Mouse (Mus musculus) erythroblast, embryonic 14.5 days (primary cell): ENCODE data around the gene Cphx3. TPM values are rescaled to one million over a fixed set of nuclear protein-coding genes. Genes with fewer than 3 reads are reported as not detected.
"Not testable (repeated sequence)": the region's sequence is repeated elsewhere in the genome, so short reads cannot be mapped to it uniquely, and the experiment has no call there.

Source experiments
- H3K27me3 ChIP-seq: 2 replicates; pipeline ENCODE4 v1.6.1; 2012; ENCODE audit warnings: inconsistent platforms; ENCODE audit not compliant: control insufficient read depth
- H3K36me3 ChIP-seq: 2 replicates; pipeline ENCODE4 v1.6.1; 2012; ENCODE audit warnings: mild to moderate bottlenecking, inconsistent platforms; ENCODE audit not compliant: control insufficient read depth
- H3K4me1 ChIP-seq: 2 replicates; pipeline ENCODE4 v1.6.1; 2012; ENCODE audit warnings: inconsistent platforms; ENCODE audit not compliant: control insufficient read depth
- H3K4me3 ChIP-seq: replicated peaks from 2 replicates; pipeline ENCODE3; 2012; ENCODE audit warnings: moderate library complexity, mild to moderate bottlenecking, inconsistent platforms
- H3K9me3 ChIP-seq: 2 replicates; pipeline ENCODE4 v1.6.1; 2012; ENCODE audit warnings: low read length, inconsistent platforms, mixed read lengths; ENCODE audit not compliant: control insufficient read depth
- polyA plus RNA-seq: library from polyadenylated mRNA; stranded (reverse); fragments of >175 nt; gene quantifications from 2 replicates; pipeline ENCODE4 v1.2.3, GENCODE M21; 2012

Gene Cphx3
- polyA plus RNA-seq: not detected in 2 replicates

DNA sequence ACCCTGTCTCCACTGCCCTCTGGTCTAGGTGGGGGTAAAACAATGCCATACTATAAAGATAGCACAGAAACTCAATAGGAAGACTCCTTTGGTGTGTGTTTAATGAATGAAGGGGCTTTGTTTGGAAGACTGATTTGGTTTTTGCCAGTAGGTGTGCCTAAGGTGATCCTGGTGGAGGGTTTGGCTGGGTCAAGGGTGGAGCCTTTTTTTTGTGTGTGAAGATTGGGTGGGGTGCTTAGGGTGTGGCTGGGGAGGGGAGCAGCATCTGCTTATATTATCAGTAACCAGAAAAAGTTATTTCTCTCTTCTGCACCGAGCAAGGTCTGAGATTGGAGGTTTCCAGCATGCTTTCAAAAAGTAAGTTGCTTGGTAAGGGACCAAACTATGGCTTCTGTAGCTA, at the start of gene Cphx3:
TSS of gene Cphx3 (plus strand) at position 301 of the 400 bp plus-strand sequence.
- H3K4me3 ChIP-seq, H3K27me3 ChIP-seq, H3K9me3 ChIP-seq, H3K36me3 ChIP-seq, H3K4me1 ChIP-seq: not testable (repeated sequence)

GRCm38 (mm10) chr14:26034364-26034763, 47.7 kb upstream of the Cphx3 start:
- H3K36me3 ChIP-seq, H3K4me1 ChIP-seq, H3K27me3 ChIP-seq, H3K9me3 ChIP-seq, H3K4me3 ChIP-seq: not testable (repeated sequence)

DNA sequence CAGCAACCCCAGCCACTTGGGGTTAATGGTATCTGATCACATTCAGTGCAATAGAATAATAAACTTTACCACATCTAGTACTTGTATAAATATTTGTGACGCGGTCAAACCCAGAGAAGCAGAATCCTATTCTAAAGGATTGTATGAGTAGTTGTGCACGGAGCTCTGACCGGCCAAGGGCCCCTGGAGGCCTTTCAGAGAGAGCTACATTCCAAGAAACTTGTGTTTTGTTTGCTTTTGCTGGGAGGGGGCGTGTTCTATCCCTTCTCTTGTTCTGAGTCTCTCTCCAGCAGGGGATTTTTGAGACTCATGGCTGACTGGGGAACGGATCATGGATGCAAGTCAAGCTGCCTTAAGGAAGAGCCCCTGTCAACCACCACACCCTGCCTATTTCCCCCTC, 46.7 kb upstream of the Cphx3 start:
- not testable (repeated sequence) for H3K4me1 ChIP-seq, H3K9me3 ChIP-seq, H3K27me3 ChIP-seq, H3K36me3 ChIP-seq, H3K4me3 ChIP-seq

DNA sequence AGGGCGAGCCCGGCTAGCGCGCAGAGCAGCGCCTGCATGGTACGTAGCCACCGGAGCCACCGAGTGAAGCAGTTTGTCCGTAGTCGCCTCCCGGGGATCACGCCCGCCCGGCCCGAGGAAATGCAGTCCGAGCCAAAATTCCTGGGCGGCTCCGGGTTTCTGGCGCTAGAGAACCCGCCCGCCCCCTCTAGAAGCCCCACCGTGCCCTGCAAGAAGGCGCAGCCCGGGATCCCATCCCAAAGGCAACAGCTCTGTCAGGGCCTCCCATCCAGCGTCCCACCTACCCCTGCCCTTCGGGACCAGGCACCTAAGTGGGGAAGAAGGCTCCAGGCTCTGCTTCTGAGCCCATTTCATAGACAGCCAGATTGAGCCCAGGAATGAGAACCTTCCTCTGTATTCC, 39.5 kb upstream of the Cphx3 start, which contains the start of gene Gm9780:
TSS of gene Gm9780 (minus strand) at position 101 of the 400 bp plus-strand sequence.
- H3K36me3 ChIP-seq, H3K4me3 ChIP-seq, H3K27me3 ChIP-seq, H3K4me1 ChIP-seq, H3K9me3 ChIP-seq: not testable (repeated sequence)

- H3K4me3 ChIP-seq, H3K4me1 ChIP-seq, H3K27me3 ChIP-seq, H3K36me3 ChIP-seq, H3K9me3 ChIP-seq: not testable (repeated sequence)
Observed at GRCm38 (mm10) chr14:26045007-26045406, 37.1 kb upstream of the Cphx3 start.

- H3K27me3 ChIP-seq, H3K9me3 ChIP-seq, H3K4me3 ChIP-seq, H3K4me1 ChIP-seq, H3K36me3 ChIP-seq: not testable (repeated sequence)
Observed at GRCm38 (mm10) chr14:26047026-26047425, 35.1 kb upstream of the Cphx3 start.

DNA sequence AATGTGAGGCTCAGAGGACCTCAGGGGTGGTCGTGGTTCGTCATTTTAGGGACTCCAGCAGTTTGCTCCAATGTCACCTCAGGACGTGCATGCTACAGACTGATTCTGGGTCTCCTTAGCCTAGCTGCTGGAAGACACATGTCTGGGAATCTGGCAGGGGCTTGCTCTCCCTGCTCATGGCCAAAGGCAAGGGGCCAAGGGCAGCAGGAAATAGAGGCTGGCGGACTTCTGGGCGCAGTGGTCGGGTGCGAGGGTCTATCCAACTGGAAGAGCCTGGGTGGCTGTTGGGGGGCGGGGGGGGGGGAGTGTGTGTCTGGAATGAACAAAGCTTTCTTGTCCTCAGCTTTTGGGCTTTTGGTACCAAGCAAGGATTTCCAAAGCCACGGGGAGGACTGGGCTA, 33.3 kb upstream of the Cphx3 start:
- H3K4me3 ChIP-seq, H3K36me3 ChIP-seq, H3K27me3 ChIP-seq, H3K4me1 ChIP-seq, H3K9me3 ChIP-seq: not testable (repeated sequence)

DNA sequence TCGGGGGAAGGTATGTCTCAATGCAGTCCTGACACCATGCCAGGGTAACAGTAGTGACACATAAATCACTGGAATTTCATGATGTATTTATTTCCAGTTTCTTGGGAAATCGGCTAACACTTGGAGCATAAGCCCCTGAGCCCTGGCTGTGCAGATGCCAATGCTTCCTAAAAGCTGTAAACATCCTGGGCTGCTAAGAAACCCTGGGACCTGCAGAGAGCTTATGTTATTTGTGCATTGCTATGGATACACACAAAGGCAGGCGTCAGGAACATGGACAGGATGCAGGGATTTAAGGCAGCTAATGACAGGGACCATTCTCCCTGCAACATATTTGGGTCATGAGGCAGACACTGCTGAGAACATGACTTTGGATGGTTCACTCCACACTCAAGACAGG, 23.9 kb upstream of the Cphx3 start:
- not testable (repeated sequence) for H3K9me3 ChIP-seq, H3K27me3 ChIP-seq, H3K4me1 ChIP-seq, H3K4me3 ChIP-seq, H3K36me3 ChIP-seq

GRCm38 (mm10) chr14:26059362-26059761, 22.7 kb upstream of the Cphx3 start:
- not testable (repeated sequence) for H3K27me3 ChIP-seq, H3K4me3 ChIP-seq, H3K4me1 ChIP-seq, H3K36me3 ChIP-seq, H3K9me3 ChIP-seq

- not testable (repeated sequence) for H3K27me3 ChIP-seq, H3K9me3 ChIP-seq, H3K4me3 ChIP-seq, H3K36me3 ChIP-seq, H3K4me1 ChIP-seq
Observed at GRCm38 (mm10) chr14:26066574-26067324, 15.3 kb upstream of the Cphx3 start.

- not testable (repeated sequence) for H3K9me3 ChIP-seq, H3K4me1 ChIP-seq, H3K36me3 ChIP-seq, H3K4me3 ChIP-seq, H3K27me3 ChIP-seq
Observed at GRCm38 (mm10) chr14:26067325-26067633, 14.8 kb upstream of the Cphx3 start, which contains the start of gene Tmem254c. Tmem254c (minus strand) TSS chr14:26067355.

- H3K36me3 ChIP-seq, H3K27me3 ChIP-seq, H3K9me3 ChIP-seq, H3K4me1 ChIP-seq, H3K4me3 ChIP-seq: not testable (repeated sequence)
Observed at GRCm38 (mm10) chr14:26076620-26077390, 5.3 kb upstream of the Cphx3 start.

DNA sequence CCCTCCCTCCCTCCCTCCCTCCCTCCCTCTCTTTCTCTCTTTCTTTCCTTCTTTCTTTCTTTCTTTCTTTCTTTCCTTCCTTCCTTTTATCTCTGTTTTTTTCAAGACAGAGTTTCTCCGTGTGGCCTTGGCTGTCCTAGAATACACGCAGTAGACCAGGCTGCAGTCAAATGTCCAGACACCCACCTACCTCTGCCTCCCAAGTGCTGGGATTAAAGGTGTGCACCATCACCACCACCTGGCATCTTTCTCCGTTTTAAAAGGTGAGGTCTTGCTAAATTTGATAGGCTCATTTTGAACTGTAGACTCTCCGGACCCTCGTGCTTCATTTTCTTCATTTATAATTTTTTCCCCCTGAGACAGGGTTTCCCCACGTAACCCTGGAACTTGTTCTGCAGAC, 881 bp upstream of the Cphx3 start, which contains the start of gene Cphx2:
TSS of gene Cphx2 (plus strand) at position 301 of the 400 bp plus-strand sequence.
- H3K27me3 ChIP-seq, H3K4me3 ChIP-seq, H3K36me3 ChIP-seq, H3K9me3 ChIP-seq, H3K4me1 ChIP-seq: not testable (repeated sequence)

GRCm38 (mm10) chr14:26097622-26098021, 15.5 kb downstream of the Cphx3 start:
- not testable (repeated sequence) for H3K4me1 ChIP-seq, H3K27me3 ChIP-seq, H3K9me3 ChIP-seq, H3K4me3 ChIP-seq, H3K36me3 ChIP-seq

DNA sequence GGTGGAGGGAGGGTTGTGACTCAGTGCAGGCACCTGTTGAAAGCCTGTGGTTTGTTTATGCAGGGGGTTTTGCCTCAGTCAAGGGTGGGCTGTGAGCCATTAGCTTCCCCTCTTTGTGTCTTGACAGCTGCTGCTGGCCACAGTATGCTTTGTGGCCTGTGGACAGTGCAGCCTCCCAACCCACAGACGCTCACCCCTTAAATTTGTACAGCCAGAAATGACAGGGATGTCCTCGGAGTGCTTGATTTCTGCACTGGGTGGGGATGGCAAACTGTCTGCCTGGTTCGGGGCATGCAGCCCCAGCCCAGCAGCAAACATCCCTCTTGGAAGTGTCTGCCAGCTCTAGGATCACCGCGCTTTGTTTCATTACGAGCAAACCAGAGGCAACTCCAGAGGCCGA, 36.1 kb downstream of the Cphx3 start, which contains the start of gene Duxbl2:
TSS of gene Duxbl2 (plus strand) at position 200 of the 400 bp plus-strand sequence.
- H3K9me3 ChIP-seq, H3K4me3 ChIP-seq, H3K36me3 ChIP-seq, H3K4me1 ChIP-seq, H3K27me3 ChIP-seq: not testable (repeated sequence)
